In the genomic region with DNA sequence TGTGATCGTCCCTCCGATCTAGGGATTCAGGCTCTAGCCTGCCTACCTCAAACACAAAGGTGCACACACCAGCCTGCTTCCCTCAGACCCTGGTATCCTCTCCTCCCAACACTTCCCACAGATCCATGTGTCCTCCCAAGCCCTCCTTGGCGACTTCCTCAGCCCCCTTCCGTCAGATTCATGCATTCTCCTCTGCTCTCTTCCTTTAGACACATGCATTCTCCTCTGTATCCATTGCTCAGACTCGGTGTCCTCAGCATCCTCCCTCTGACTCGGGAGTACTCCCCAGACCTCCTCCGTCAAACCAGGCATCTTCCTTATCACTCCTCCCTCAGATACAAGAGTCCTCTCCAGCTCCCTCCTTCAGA, we compare ENCODE assay signal across 8 mouse cellular contexts. TPM values are rescaled to one million over a fixed set of nuclear protein-coding genes. Genes with fewer than 3 reads are reported as not detected.
DNase-seq lines count a peak whose midpoint lies in the region; ATAC-seq and TF ChIP-seq lines count a peak whose summit lies in the region.

No protein-coding gene starts in this region.

- peaks cover 12% of the 10 kb centered on the region for H3K4me1 ChIP-seq in kidney, adult 2 months (ENCODE audit: control insufficient read depth, insufficient read depth, low read length)
- peaks cover 20% of the 10 kb centered on the region for H3K4me1 ChIP-seq in bone marrow macrophage, adult 2 months (ENCODE audit: control insufficient read depth, insufficient read depth, low read length)
- H3K4me1 ChIP-seq in hindbrain, embryonic 12.5 days, result peaks cover 44% of the 10 kb centered on the region
- H3K4me1 ChIP-seq in midbrain, embryonic 12.5 days, result peaks cover 41% of the 10 kb centered on the region

- ATAC-seq in hindbrain, embryonic 12.5 days (ENCODE audit: low FRiP score), result no peak; the same call in 1 of the 2 replicates
- ATAC-seq in midbrain, embryonic 12.5 days (ENCODE audit: low FRiP score, low read depth), result no peak
- ATAC-seq in megakaryocyte progenitor cell, adult 5-6 weeks (replicated peaks; ENCODE audit: poor library complexity), result no peak

- no peak overlapping the region for H3K27ac ChIP-seq in kidney, adult 2 months (ENCODE audit: insufficient read depth, low read depth, low read length)
- H3K27ac ChIP-seq in bone marrow macrophage, adult 2 months (ENCODE audit: insufficient read depth, low read depth, low read length), result peak overlapping the region; percentile 19
- peak overlapping the region; percentile 92 for H3K27ac ChIP-seq in hindbrain, embryonic 12.5 days
- peak overlapping the region; percentile 90 for H3K27ac ChIP-seq in midbrain, embryonic 12.5 days (replicated peaks)

- H3K27me3 ChIP-seq in kidney, adult 2 months (replicated peaks; ENCODE audit: control insufficient read depth, insufficient read depth, low read length), result no peaks in the 10 kb centered on the region
- H3K27me3 ChIP-seq in hindbrain, embryonic 12.5 days, result no peaks in the 10 kb centered on the region
- H3K27me3 ChIP-seq in midbrain, embryonic 12.5 days, result no peaks in the 10 kb centered on the region; the same call in 1 of the 2 replicates

- peak overlapping the region; percentile 89 for H3K9ac ChIP-seq in hindbrain, embryonic 12.5 days
- H3K9ac ChIP-seq in midbrain, embryonic 12.5 days (replicated peaks), result peak overlapping the region; percentile 91

- no peak for TF ChIP-seq CTCF in kidney, adult 2 months (conservative IDR thresholded peaks at IDR 0.05; ENCODE audit: insufficient read depth, insufficient read length, low read depth, low read length)
- no peak for TF ChIP-seq CTCF in bone marrow macrophage, adult 2 months (IDR thresholded peaks at IDR 0.05; ENCODE audit: low read depth, low read length)

- no peaks in the 10 kb centered on the region for H3K36me3 ChIP-seq in kidney, adult 2 months (ENCODE audit: control insufficient read depth, insufficient read depth, low read length)
- peaks cover 33% of the 10 kb centered on the region for H3K36me3 ChIP-seq in hindbrain, embryonic 12.5 days
- peaks cover 33% of the 10 kb centered on the region for H3K36me3 ChIP-seq in midbrain, embryonic 12.5 days

- peak overlapping the region; percentile 72 for H3K4me3 ChIP-seq in kidney, adult 2 months (ENCODE audit: insufficient read depth, low read depth, low read length)
- H3K4me3 ChIP-seq in bone marrow macrophage, adult 2 months (ENCODE audit: insufficient read depth, low read length), result peak overlapping the region; percentile 72
- peak overlapping the region; percentile 88 for H3K4me3 ChIP-seq in hindbrain, embryonic 12.5 days
- peak overlapping the region; percentile 84 for H3K4me3 ChIP-seq in midbrain, embryonic 12.5 days

- no peaks in the 10 kb centered on the region for H3K9me3 ChIP-seq in hindbrain, embryonic 12.5 days (replicated peaks)
- H3K9me3 ChIP-seq in midbrain, embryonic 12.5 days, result no peaks in the 10 kb centered on the region

- TF ChIP-seq POLR2A in kidney, adult 2 months (IDR thresholded peaks at IDR 0.05; ENCODE audit: low read depth, low read length), result no peak
- no peak for TF ChIP-seq POLR2A in bone marrow macrophage, adult 2 months (IDR thresholded peaks at IDR 0.05; ENCODE audit: borderline replicate concordance, low read depth, low read length)

- peak overlapping the region; percentile 99 for H3K4me2 ChIP-seq in hindbrain, embryonic 12.5 days (replicated peaks)
- H3K4me2 ChIP-seq in midbrain, embryonic 12.5 days (replicated peaks), result peak overlapping the region; percentile 100

- under 1% methylated on average over 7 of the region's 7 CpGs for WGBS in kidney, adult 2 months
- 1% methylated on average over 7 of the region's 7 CpGs for WGBS in hindbrain, embryonic 12.5 days
- WGBS in midbrain, embryonic 12.5 days, result 2% methylated on average over 7 of the region's 7 CpGs

- no peak for DNase-seq in kidney, adult 2 months
- no peak for DNase-seq in kidney, adult 8-10 months
- DNase-seq in layer of hippocampus, postnatal 10 days (ENCODE audit: low spot score in 2 of 2), result no peak
- DNase-seq in adrenal gland, postnatal 25 days, result no peak

RNA-seq across cellular contexts. Expression of gene Gys1, which starts 0.8 kb away (rescaled TPM):
- polyA plus RNA-seq in kidney, adult 2 months (2012; rRNA removed), result 57.4 and 61.2 TPM in 2 replicates
- polyA plus RNA-seq in bone marrow macrophage, adult 2 months (2012; ENCODE audit: insufficient read depth, insufficient read length, missing spikeins), result 12.8 and 14.3 TPM in 2 replicates
- polyA plus RNA-seq in hindbrain, embryonic 12.5 days (2016; fragmentation: Nextera tagmentation; extraction: Ambion mirVana), result 34.8 TPM in 2 replicates
- 29.7 and 32.4 TPM in 2 replicates for polyA plus RNA-seq in midbrain, embryonic 12.5 days (2016; fragmentation: Nextera tagmentation; extraction: Ambion mirVana)
- total RNA-seq in megakaryocyte progenitor cell, adult 5-6 weeks (2015), result 22.6 and 26.2 TPM in 2 replicates
- total RNA-seq in megakaryocyte progenitor cell, adult 5-6 weeks (2017), result 22.3 and 24.4 TPM in 2 replicates
- 10 to 100 TPM; 18.9 to 20.9 TPM for total RNA-seq in layer of hippocampus, postnatal 10 days (2021)
- 39.4 and 44.2 TPM in 2 replicates for total RNA-seq in adrenal gland, postnatal 25 days (2021)

RNA-seq across cellular contexts. Expression of gene Ruvbl2, which starts 4.1 kb away (rescaled TPM):
- 36.3 and 42.7 TPM in 2 replicates for polyA plus RNA-seq in kidney, adult 2 months (2012; rRNA removed)
- polyA plus RNA-seq in bone marrow macrophage, adult 2 months (2012; ENCODE audit: insufficient read depth, insufficient read length, missing spikeins), result 26.0 and 43.8 TPM in 2 replicates
- 124 and 129 TPM in 2 replicates for polyA plus RNA-seq in hindbrain, embryonic 12.5 days (2016; fragmentation: Nextera tagmentation; extraction: Ambion mirVana)
- polyA plus RNA-seq in midbrain, embryonic 12.5 days (2016; fragmentation: Nextera tagmentation; extraction: Ambion mirVana), result 140 and 153 TPM in 2 replicates
- total RNA-seq in megakaryocyte progenitor cell, adult 5-6 weeks (2015), result 180 and 205 TPM in 2 replicates
- total RNA-seq in megakaryocyte progenitor cell, adult 5-6 weeks (2017), result 170 and 193 TPM in 2 replicates
- 10 to 100 TPM; 44.5 to 44.9 TPM for total RNA-seq in layer of hippocampus, postnatal 10 days (2021)
- total RNA-seq in adrenal gland, postnatal 25 days (2021), result 50.7 and 51.6 TPM in 2 replicates

RNA-seq across cellular contexts. Expression of gene Lhb, which starts 13.2 kb away (rescaled TPM):
- not detected in 2 replicates for polyA plus RNA-seq in kidney, adult 2 months (2012; rRNA removed)
- polyA plus RNA-seq in bone marrow macrophage, adult 2 months (2012; ENCODE audit: insufficient read depth, insufficient read length, missing spikeins), result not detected in 2 replicates
- polyA plus RNA-seq in hindbrain, embryonic 12.5 days (2016; fragmentation: Nextera tagmentation; extraction: Ambion mirVana), result 1.0 and 1.6 TPM in 2 replicates
- polyA plus RNA-seq in midbrain, embryonic 12.5 days (2016; fragmentation: Nextera tagmentation; extraction: Ambion mirVana), result not detected in 2 replicates
- not detected in 2 replicates for total RNA-seq in megakaryocyte progenitor cell, adult 5-6 weeks (2015)
- not detected in 2 replicates for total RNA-seq in megakaryocyte progenitor cell, adult 5-6 weeks (2017)
- under 1 TPM in 1 of 2 experiments, not detected in 1; 0.75 TPM for total RNA-seq in layer of hippocampus, postnatal 10 days (2021)
- not detected in 2 replicates for total RNA-seq in adrenal gland, postnatal 25 days (2021)

RNA-seq across cellular contexts. Expression of gene Ntf5, which starts 20.3 kb away (rescaled TPM):
- polyA plus RNA-seq in kidney, adult 2 months (2012; rRNA removed), result 0.44 and 0.58 TPM in 2 replicates
- not detected in 2 replicates for polyA plus RNA-seq in bone marrow macrophage, adult 2 months (2012; ENCODE audit: insufficient read depth, insufficient read length, missing spikeins)
- 1.2 and 1.3 TPM in 2 replicates for polyA plus RNA-seq in hindbrain, embryonic 12.5 days (2016; fragmentation: Nextera tagmentation; extraction: Ambion mirVana)
- polyA plus RNA-seq in midbrain, embryonic 12.5 days (2016; fragmentation: Nextera tagmentation; extraction: Ambion mirVana), result 0.22 and 0.43 TPM in 2 replicates
- 0.10 TPM in 1 of 2 replicates, not detected in the other for total RNA-seq in megakaryocyte progenitor cell, adult 5-6 weeks (2015)
- total RNA-seq in megakaryocyte progenitor cell, adult 5-6 weeks (2017), result not detected in 2 replicates
- under 1 TPM; 0.18 to 0.22 TPM for total RNA-seq in layer of hippocampus, postnatal 10 days (2021)
- total RNA-seq in adrenal gland, postnatal 25 days (2021), result not detected in 2 replicates

RNA-seq across cellular contexts. Expression of gene Ftl1, which starts 25.9 kb away (rescaled TPM):
- 6,932 and 8,155 TPM in 2 replicates for polyA plus RNA-seq in kidney, adult 2 months (2012; rRNA removed)
- polyA plus RNA-seq in bone marrow macrophage, adult 2 months (2012; ENCODE audit: insufficient read depth, insufficient read length, missing spikeins), result 18,510 and 20,120 TPM in 2 replicates
- 5,718 and 6,089 TPM in 2 replicates for polyA plus RNA-seq in hindbrain, embryonic 12.5 days (2016; fragmentation: Nextera tagmentation; extraction: Ambion mirVana)
- polyA plus RNA-seq in midbrain, embryonic 12.5 days (2016; fragmentation: Nextera tagmentation; extraction: Ambion mirVana), result 5,715 and 6,077 TPM in 2 replicates
- 1,479 and 1,608 TPM in 2 replicates for total RNA-seq in megakaryocyte progenitor cell, adult 5-6 weeks (2015)
- total RNA-seq in megakaryocyte progenitor cell, adult 5-6 weeks (2017), result 770 and 961 TPM in 2 replicates
- 100 to 1,000 TPM; 429 to 433 TPM for total RNA-seq in layer of hippocampus, postnatal 10 days (2021)
- 786 and 951 TPM in 2 replicates for total RNA-seq in adrenal gland, postnatal 25 days (2021)
